Mouse (Mus musculus) embryonic facial prominence, embryonic 13.5 days (tissue): ENCODE data around the gene Gfpt1. TPM values are rescaled to one million over a fixed set of nuclear protein-coding genes. Genes with fewer than 3 reads are reported as not detected.
"Not testable (repeated sequence)": the region's sequence is repeated elsewhere in the genome, so short reads cannot be mapped to it uniquely, and the experiment has no call there.

Experiments used
- ATAC-seq: fragments of 200-750 bp; cut with Nextera tagmentation; 2 replicates; pipeline ENCODE4 v1.8.0; 2017; ENCODE audit warnings: low read depth; ENCODE audit not compliant: insufficient number of reproducible peaks, insufficient read depth, low FRiP score, low TSS enrichment
- H3K27ac ChIP-seq: fragments of 300-500 bp; sonication (generic); 2 replicates; pipeline ENCODE4 v1.5.1; 2015; ENCODE audit warnings: moderate library complexity, mild to moderate bottlenecking, inconsistent platforms
- H3K27me3 ChIP-seq: fragments of 300-500 bp; sonication (generic); 2 replicates; pipeline ENCODE4 v1.6.1; 2015; ENCODE audit warnings: mild to moderate bottlenecking, inconsistent platforms
- H3K36me3 ChIP-seq: fragments of 300-500 bp; sonication (generic); 2 replicates; pipeline ENCODE4 v1.6.1; 2015; ENCODE audit warnings: mild to moderate bottlenecking, inconsistent platforms
- H3K4me1 ChIP-seq: fragments of 300-500 bp; sonication (generic); 2 replicates; pipeline ENCODE4 v1.6.1; 2015; ENCODE audit warnings: inconsistent platforms
- H3K4me2 ChIP-seq: fragments of 300-500 bp; sonication (generic); 2 replicates; pipeline ENCODE4 v1.6.1; 2015; ENCODE audit warnings: moderate library complexity, mild to moderate bottlenecking, inconsistent platforms
- H3K4me3 ChIP-seq: fragments of 300-500 bp; sonication (generic); 2 replicates; pipeline ENCODE4 v1.5.1; 2015; ENCODE audit warnings: mild to moderate bottlenecking, inconsistent platforms
- H3K9ac ChIP-seq: fragments of 300-500 bp; sonication (generic); 2 replicates; pipeline ENCODE4 v1.6.1; 2015; ENCODE audit warnings: mild to moderate bottlenecking, inconsistent platforms
- H3K9me3 ChIP-seq: fragments of 300-500 bp; sonication (generic); 2 replicates; pipeline ENCODE4 v1.6.1; 2016; ENCODE audit warnings: inconsistent platforms
- WGBS: fragments of 180-500 bp; shearing (Covaris S2); methylation state at CpG from one replicate; pipeline ENCODE4 v1.1.7; 2015; ENCODE audit warnings: mixed read lengths; 5-methylcytosine and 5-hydroxymethylcytosine counted together
- polyA plus RNA-seq: library from polyadenylated mRNA; unstranded; fragments of >200 nt; fragmentation: Nextera tagmentation; extraction: Ambion mirVana; gene quantifications from 2 replicates; pipeline ENCODE4 v1.2.1, GENCODE M21; 2015

The Gfpt1 gene
- polyA plus RNA-seq, 1 experiment from 2014 or later = 22.2 TPM

- Histone ChIP-seq H3K4me2 (no peak overlapping the region), H3K4me1 (peaks cover 8% of the 10 kb centered on the region), H3K4me3 (no peak overlapping the region), H3K27ac (no peak overlapping the region), H3K9me3 (no peaks in the 10 kb centered on the region), H3K36me3 (peaks cover 74% of the 10 kb centered on the region), H3K9ac (no peak overlapping the region), H3K27me3 (no peaks in the 10 kb centered on the region)
- ATAC-seq = no peak
- WGBS = 81% methylated on average over 3 of the region's 3 CpGs
These were observed 32.5 kb downstream of the Gfpt1 start for GRCm38 (mm10) chr6:87075092-87075685.

- WGBS = 39% methylated on average over 4 of the region's 4 CpGs
- no peak overlapping the region for H3K4me2 ChIP-seq
- no peak for ATAC-seq
- H3K4me1 ChIP-seq = peaks cover 11% of the 10 kb centered on the region
- no peaks in the 10 kb centered on the region for H3K27me3 ChIP-seq
- peaks cover 76% of the 10 kb centered on the region for H3K36me3 ChIP-seq
- H3K27ac ChIP-seq = no peak overlapping the region
- H3K9ac ChIP-seq = no peak overlapping the region
- no peak overlapping the region for H3K4me3 ChIP-seq
- H3K9me3 ChIP-seq = no peaks in the 10 kb centered on the region
These were observed 36.8 kb downstream of the Gfpt1 start for GRCm38 (mm10) chr6:87079457-87079856.

GRCm38 (mm10) chr6:87085026-87085425, 42.4 kb downstream of the Gfpt1 start:
- H3K4me3 ChIP-seq = no peak overlapping the region
- WGBS = 46% methylated on average over 6 of the region's 6 CpGs
- no peak overlapping the region for H3K27ac ChIP-seq
- peaks cover 95% of the 10 kb centered on the region for H3K36me3 ChIP-seq
- no peak overlapping the region for H3K4me2 ChIP-seq
- H3K9ac ChIP-seq = no peak overlapping the region
- H3K9me3 ChIP-seq = no peaks in the 10 kb centered on the region
- ATAC-seq = no peak
- H3K4me1 ChIP-seq = peaks cover 5% of the 10 kb centered on the region
- H3K27me3 ChIP-seq = no peaks in the 10 kb centered on the region

GRCm38 (mm10) chr6:87088356-87088755, 45.7 kb downstream of the Gfpt1 start:
- no peak overlapping the region for H3K4me2 ChIP-seq
- H3K9me3 ChIP-seq = no peaks in the 10 kb centered on the region
- H3K9ac ChIP-seq = no peak overlapping the region
- no peaks in the 10 kb centered on the region for H3K27me3 ChIP-seq
- 92% methylated on average over 5 of the region's 5 CpGs for WGBS
- no peak for ATAC-seq
- H3K4me1 ChIP-seq = no peaks in the 10 kb centered on the region
- H3K36me3 ChIP-seq = peaks cover 85% of the 10 kb centered on the region
- no peak overlapping the region for H3K27ac ChIP-seq
- H3K4me3 ChIP-seq = no peak overlapping the region

GRCm38 (mm10) chr6:87090877-87091276, 48.2 kb downstream of the Gfpt1 start:
- H3K4me3 ChIP-seq = no peak overlapping the region
- no peak for ATAC-seq
- 89% methylated on average over 3 of the region's 3 CpGs for WGBS
- no peak overlapping the region for H3K4me2 ChIP-seq
- H3K4me1 ChIP-seq = no peaks in the 10 kb centered on the region
- no peak overlapping the region for H3K27ac ChIP-seq
- H3K9me3 ChIP-seq = no peaks in the 10 kb centered on the region
- H3K9ac ChIP-seq = no peak overlapping the region
- peaks cover 59% of the 10 kb centered on the region for H3K36me3 ChIP-seq
- H3K27me3 ChIP-seq = no peaks in the 10 kb centered on the region

GRCm38 (mm10) chr6:87092476-87092875, 49.8 kb downstream of the Gfpt1 start:
- H3K9ac ChIP-seq = no peak overlapping the region
- H3K36me3 ChIP-seq = peaks cover 43% of the 10 kb centered on the region
- H3K4me1 ChIP-seq = peaks cover 2% of the 10 kb centered on the region
- no peaks in the 10 kb centered on the region for H3K9me3 ChIP-seq
- no peak overlapping the region for H3K4me2 ChIP-seq
- WGBS = 94% methylated on average over 5 of the region's 5 CpGs
- no peak overlapping the region for H3K27ac ChIP-seq
- ATAC-seq = no peak
- H3K4me3 ChIP-seq = no peak overlapping the region
- H3K27me3 ChIP-seq = no peaks in the 10 kb centered on the region

GRCm38 (mm10) chr6:87093631-87094030, 51.0 kb downstream of the Gfpt1 start:
- not testable (repeated sequence) for H3K27me3 ChIP-seq, H3K4me3 ChIP-seq, H3K9me3 ChIP-seq, H3K27ac ChIP-seq, H3K9ac ChIP-seq, H3K4me2 ChIP-seq, ATAC-seq, H3K4me1 ChIP-seq
- H3K36me3 ChIP-seq = peaks cover 34% of the 10 kb centered on the region
- WGBS = 87% methylated on average over 8 of the region's 8 CpGs

GRCm38 (mm10) chr6:87099261-87099660, 56.6 kb downstream of the Gfpt1 start:
- H3K4me3 ChIP-seq = no peak overlapping the region
- peaks cover 49% of the 10 kb centered on the region for H3K4me1 ChIP-seq
- H3K36me3 ChIP-seq = no peaks in the 10 kb centered on the region
- no peaks in the 10 kb centered on the region for H3K27me3 ChIP-seq
- H3K9ac ChIP-seq = no peak overlapping the region
- no peaks in the 10 kb centered on the region for H3K9me3 ChIP-seq
- WGBS = 22% methylated on average over 3 of the region's 3 CpGs
- ATAC-seq = no peak
- no peak overlapping the region for H3K4me2 ChIP-seq
- peak overlapping the region; percentile 76 for H3K27ac ChIP-seq

GRCm38 (mm10) chr6:87099671-87100296, 57.1 kb downstream of the Gfpt1 start:
- no peaks in the 10 kb centered on the region for H3K27me3 ChIP-seq
- H3K4me2 ChIP-seq = no peak overlapping the region
- ATAC-seq = 0 out of 2 replicates have a peak, but pooled peaks have one; percentile 32
- H3K4me1 ChIP-seq = peaks cover 49% of the 10 kb centered on the region
- no peaks in the 10 kb centered on the region for H3K9me3 ChIP-seq
- peak overlapping the region; percentile 76 for H3K27ac ChIP-seq
- 0 out of 2 replicates have a peak overlapping the region, but pooled peaks have one; percentile 16 for H3K9ac ChIP-seq
- no peak overlapping the region for H3K4me3 ChIP-seq
- H3K36me3 ChIP-seq = no peaks in the 10 kb centered on the region
- WGBS = 41% methylated on average over 7 of the region's 7 CpGs

GRCm38 (mm10) chr6:87100297-87101020, 57.8 kb downstream of the Gfpt1 start:
- Histone ChIP-seq H3K27ac (peak overlapping the region; percentile 76), H3K9ac (peak overlapping the region; percentile 16; the same call in 1 of the 2 replicates), H3K9me3 (no peaks in the 10 kb centered on the region), H3K27me3 (no peaks in the 10 kb centered on the region), H3K4me1 (peaks cover 49% of the 10 kb centered on the region), H3K4me2 (peak overlapping the region; percentile 59; the same call in 1 of the 2 replicates), H3K4me3 (no peak overlapping the region), H3K36me3 (no peaks in the 10 kb centered on the region)
- 87% methylated on average over 9 of the region's 9 CpGs for WGBS
- no peak for ATAC-seq

- 10% methylated on average over 12 of the region's 12 CpGs for WGBS
- H3K4me1 ChIP-seq = peaks cover 49% of the 10 kb centered on the region
- no peaks in the 10 kb centered on the region for H3K36me3 ChIP-seq
- peak overlapping the region; percentile 24; the same call in 1 of the 2 replicates for H3K27ac ChIP-seq
- peak overlapping the region; percentile 62 for H3K9ac ChIP-seq
- H3K27me3 ChIP-seq = no peaks in the 10 kb centered on the region
- peak overlapping the region; percentile 59 for H3K4me2 ChIP-seq
- H3K9me3 ChIP-seq = no peaks in the 10 kb centered on the region
- no peak for ATAC-seq
- peak overlapping the region; percentile 18; the same call in 1 of the 2 replicates for H3K4me3 ChIP-seq
These were observed 58.8 kb downstream of the Gfpt1 start for GRCm38 (mm10) chr6:87101281-87101954.
